Mouse (Mus musculus): ENCODE data around the gene C2cd4c. TPM values are rescaled to one million over a fixed set of nuclear protein-coding genes. Genes with fewer than 3 reads are reported as not detected.

The C2cd4c gene
- polyA plus RNA-seq, 1 experiment from 2014 or later: 0.03 TPM

DNA sequence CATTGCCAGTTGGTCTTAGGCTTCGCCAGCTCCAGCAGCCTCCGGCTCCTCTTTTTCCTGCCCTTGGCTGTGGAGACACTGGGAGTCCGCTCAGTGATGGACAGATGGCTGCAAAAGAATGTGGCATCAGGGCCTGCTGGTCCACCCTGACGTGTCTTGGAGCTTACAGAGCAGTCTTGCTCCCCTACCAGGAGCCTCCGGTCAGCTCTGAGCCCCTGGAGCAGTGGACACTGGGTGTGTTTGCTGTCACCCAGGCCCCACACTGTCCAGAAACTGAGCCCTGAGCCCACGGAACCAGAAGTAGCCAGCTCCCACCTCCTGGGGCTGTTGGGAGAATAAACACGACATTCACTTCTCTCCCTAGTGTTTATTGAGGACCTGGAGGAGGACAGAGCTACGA, 27.6 kb downstream of the C2cd4c start:
- H3K9me3 ChIP-seq: no peaks in the 10 kb centered on the region
- no peak overlapping the region for H3K27ac ChIP-seq
- no peak overlapping the region for H3K9ac ChIP-seq
- no peaks in the 10 kb centered on the region for H3K27me3 ChIP-seq
- H3K4me3 ChIP-seq: no peak overlapping the region
- no peak overlapping the region for H3K4me2 ChIP-seq (replicated peaks)
- 70% methylated on average over 8 of the region's 8 CpGs for WGBS
- no peak for ATAC-seq (ENCODE audit: insufficient number of reproducible peaks, insufficient read depth, low FRiP score, low TSS enrichment)
- H3K36me3 ChIP-seq: no peaks in the 10 kb centered on the region
- no peaks in the 10 kb centered on the region for H3K4me1 ChIP-seq

DNA sequence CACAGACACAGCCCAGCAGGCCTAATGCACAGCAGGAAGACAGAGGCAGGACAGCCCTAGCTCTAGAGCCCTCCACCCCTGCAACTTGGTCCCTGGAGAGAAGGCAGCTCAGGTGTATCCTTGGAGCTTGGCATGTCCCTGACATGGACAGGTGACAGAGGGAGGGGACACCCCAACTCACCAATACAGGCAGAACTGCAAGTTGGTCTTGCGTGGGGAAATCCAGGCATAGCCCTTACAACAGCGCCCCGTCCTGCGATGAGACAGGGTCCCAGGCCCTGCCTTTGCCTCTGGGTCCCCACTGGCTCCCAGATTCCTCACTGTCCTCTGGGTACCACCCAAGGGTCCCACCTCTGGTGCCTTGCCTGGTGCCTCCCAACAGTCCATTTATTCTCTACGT, 28.1 kb downstream of the C2cd4c start:
- ATAC-seq (ENCODE audit: insufficient number of reproducible peaks, insufficient read depth, low FRiP score, low TSS enrichment): no peak
- Histone ChIP-seq H3K27ac (no peak overlapping the region), H3K36me3 (no peaks in the 10 kb centered on the region), H3K9ac (no peak overlapping the region), H3K4me1 (no peaks in the 10 kb centered on the region), H3K27me3 (no peaks in the 10 kb centered on the region), H3K4me3 (no peak overlapping the region), H3K9me3 (no peaks in the 10 kb centered on the region), H3K4me2 (replicated peaks) (no peak overlapping the region)
- WGBS: 96% methylated on average over 5 of the region's 5 CpGs

DNA sequence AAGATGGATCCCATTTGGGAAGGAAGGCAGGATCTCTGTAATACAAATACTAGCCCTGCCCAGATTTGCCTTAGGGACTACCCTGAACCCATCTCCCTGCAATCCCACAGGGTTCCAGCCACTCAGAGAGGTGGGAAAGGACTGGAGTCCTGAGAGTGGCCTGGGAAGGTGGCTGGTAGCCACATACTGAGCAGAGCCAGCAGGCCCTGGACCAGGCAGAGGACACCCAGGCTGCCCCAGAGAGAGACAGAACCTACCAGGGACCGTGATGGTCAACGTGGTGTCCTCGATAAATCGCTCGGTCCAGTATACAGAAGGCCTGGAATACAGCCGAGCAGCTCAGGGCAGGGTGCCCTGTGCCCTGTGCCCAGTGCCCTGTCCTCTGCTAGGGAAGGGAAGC, 28.7 kb downstream of the C2cd4c start:
- H3K4me3 ChIP-seq: no peak overlapping the region
- H3K36me3 ChIP-seq: no peaks in the 10 kb centered on the region
- 89% methylated on average over 6 of the region's 6 CpGs for WGBS
- no peak overlapping the region for H3K9ac ChIP-seq
- no peak overlapping the region for H3K4me2 ChIP-seq (replicated peaks)
- no peaks in the 10 kb centered on the region for H3K27me3 ChIP-seq
- H3K4me1 ChIP-seq: no peaks in the 10 kb centered on the region
- no peak overlapping the region for H3K27ac ChIP-seq
- H3K9me3 ChIP-seq: no peaks in the 10 kb centered on the region
- ATAC-seq (ENCODE audit: insufficient number of reproducible peaks, insufficient read depth, low FRiP score, low TSS enrichment): no peak

DNA sequence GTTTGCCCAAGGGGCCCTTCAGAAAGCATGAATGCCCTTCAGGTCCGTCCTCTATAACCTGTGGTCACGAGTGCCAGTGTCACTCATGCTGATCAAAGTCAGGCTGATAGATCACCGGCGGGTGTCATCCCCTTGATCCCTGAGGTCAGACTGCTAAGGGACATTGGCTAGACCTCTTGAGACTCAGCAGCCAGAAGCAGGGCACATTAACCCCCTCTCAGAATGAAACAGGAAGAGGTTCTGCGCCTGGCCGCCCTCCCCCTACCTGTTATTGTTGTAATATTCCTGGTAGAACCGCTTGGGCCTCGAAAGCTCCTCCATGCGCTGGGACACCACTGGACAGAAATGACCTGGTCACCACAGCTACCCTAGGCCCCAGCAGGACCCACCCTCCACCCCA, 29.4 kb downstream of the C2cd4c start:
- Histone ChIP-seq H3K4me1 (no peaks in the 10 kb centered on the region), H3K9ac (no peak overlapping the region), H3K9me3 (no peaks in the 10 kb centered on the region), H3K27ac (no peak overlapping the region), H3K36me3 (no peaks in the 10 kb centered on the region), H3K27me3 (no peaks in the 10 kb centered on the region), H3K4me2 (replicated peaks) (no peak overlapping the region), H3K4me3 (no peak overlapping the region)
- no peak; the same call in 1 of the 2 replicates for ATAC-seq (ENCODE audit: insufficient number of reproducible peaks, insufficient read depth, low FRiP score, low TSS enrichment)
- 79% methylated on average over 9 of the region's 9 CpGs for WGBS

DNA sequence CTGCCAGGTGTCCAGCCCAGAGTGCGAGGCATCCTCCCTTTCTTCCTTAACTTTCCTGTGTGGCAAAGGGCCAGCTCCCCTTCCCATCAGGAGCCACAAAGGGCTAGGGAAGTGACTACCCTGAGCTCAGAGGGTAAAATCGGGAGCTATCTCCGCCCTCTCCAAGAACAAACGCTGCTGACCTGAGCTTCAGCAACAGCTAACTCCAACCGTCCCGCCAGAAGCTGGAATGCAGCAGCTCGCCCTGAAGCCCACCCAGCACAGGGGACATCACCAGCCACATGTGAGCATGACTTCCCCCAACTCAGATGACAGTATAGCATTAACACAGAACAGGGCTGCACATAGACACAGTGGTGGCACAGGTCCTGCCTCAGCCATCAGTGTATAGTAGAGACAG, 29.8 kb downstream of the C2cd4c start:
- 62% methylated on average over 7 of the region's 7 CpGs for WGBS
- Histone ChIP-seq H3K9me3 (no peaks in the 10 kb centered on the region), H3K4me2 (replicated peaks) (no peak overlapping the region), H3K9ac (no peak overlapping the region), H3K27ac (no peak overlapping the region), H3K27me3 (no peaks in the 10 kb centered on the region), H3K4me1 (no peaks in the 10 kb centered on the region), H3K4me3 (no peak overlapping the region), H3K36me3 (no peaks in the 10 kb centered on the region)
- ATAC-seq (ENCODE audit: insufficient number of reproducible peaks, insufficient read depth, low FRiP score, low TSS enrichment): no peak

DNA sequence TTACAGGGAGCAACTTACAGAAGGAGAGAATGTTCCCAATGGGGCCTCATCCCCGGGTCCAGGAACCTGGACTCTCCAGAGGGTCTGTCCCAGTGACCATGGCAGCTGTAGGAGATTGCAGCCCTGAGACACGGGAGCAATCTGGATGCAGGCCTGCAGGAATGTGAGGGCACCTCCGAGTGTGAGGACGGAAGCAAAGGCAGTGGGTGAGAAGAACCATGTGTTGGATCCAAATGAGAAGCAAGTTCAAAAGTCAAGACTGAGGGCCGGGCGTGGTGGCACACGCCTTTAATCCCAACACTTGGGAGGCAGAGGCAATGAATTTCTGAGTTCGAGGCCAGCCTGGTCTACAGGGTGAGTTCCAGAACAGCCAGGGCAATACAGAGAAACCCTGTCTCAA, 32.3 kb downstream of the C2cd4c start:
- 84% methylated on average over 8 of the region's 8 CpGs for WGBS
- no peaks in the 10 kb centered on the region for H3K9me3 ChIP-seq
- H3K4me1 ChIP-seq: no peaks in the 10 kb centered on the region
- no peak overlapping the region for H3K4me2 ChIP-seq (replicated peaks)
- H3K9ac ChIP-seq: no peak overlapping the region
- H3K4me3 ChIP-seq: no peak overlapping the region
- H3K27ac ChIP-seq: no peak overlapping the region
- no peak for ATAC-seq (ENCODE audit: insufficient number of reproducible peaks, insufficient read depth, low FRiP score, low TSS enrichment)
- H3K27me3 ChIP-seq: no peaks in the 10 kb centered on the region
- no peaks in the 10 kb centered on the region for H3K36me3 ChIP-seq

DNA sequence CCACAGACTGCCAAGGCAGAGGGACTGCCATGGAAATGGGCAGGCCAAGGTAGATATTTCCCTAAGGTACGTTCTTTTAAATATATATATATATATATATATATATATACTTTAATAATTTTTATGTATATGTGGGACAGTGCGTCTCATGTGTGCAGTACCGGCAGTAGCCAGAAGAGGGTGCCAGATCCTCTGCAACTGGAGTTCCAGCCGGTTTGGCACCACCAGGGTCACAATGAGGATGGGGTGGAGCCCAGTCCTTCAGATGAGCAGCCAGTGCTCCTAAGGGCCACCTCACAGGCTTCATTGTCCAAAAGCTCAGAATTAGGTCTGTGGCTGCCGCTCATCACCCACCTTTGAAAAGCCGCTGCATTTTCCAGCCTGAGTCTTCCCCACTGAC, 33.0 kb downstream of the C2cd4c start:
- Histone ChIP-seq H3K36me3 (no peaks in the 10 kb centered on the region), H3K4me3 (no peak overlapping the region), H3K4me2 (replicated peaks) (no peak overlapping the region), H3K27me3 (no peaks in the 10 kb centered on the region), H3K9ac (no peak overlapping the region), H3K27ac (no peak overlapping the region), H3K4me1 (no peaks in the 10 kb centered on the region), H3K9me3 (no peaks in the 10 kb centered on the region)
- 38% methylated on average over 6 of the region's 6 CpGs for WGBS
- no peak for ATAC-seq (ENCODE audit: insufficient number of reproducible peaks, insufficient read depth, low FRiP score, low TSS enrichment)

DNA sequence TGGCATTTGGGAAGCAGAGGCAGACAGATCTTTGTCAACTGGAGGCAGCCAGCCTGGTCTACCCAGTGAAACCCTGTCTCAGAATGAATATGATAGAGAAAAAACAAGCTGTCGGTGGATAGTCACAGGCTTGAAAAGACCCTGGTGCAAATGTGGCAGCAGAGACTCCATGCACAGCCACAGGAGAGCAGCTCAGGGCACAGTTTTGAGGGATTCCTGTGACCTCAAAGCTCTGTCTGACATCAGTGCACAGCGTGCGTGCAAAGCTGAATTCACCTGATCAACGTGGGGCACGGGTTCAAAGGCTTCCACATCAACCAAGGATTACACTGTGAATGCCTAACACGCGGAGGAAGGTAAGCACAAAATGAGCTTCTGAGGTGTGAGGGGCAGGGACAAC, 33.5 kb downstream of the C2cd4c start:
- Histone ChIP-seq H3K4me1 (no peaks in the 10 kb centered on the region), H3K4me3 (no peak overlapping the region), H3K4me2 (replicated peaks) (no peak overlapping the region), H3K27ac (no peak overlapping the region), H3K9me3 (no peaks in the 10 kb centered on the region), H3K27me3 (no peaks in the 10 kb centered on the region), H3K36me3 (no peaks in the 10 kb centered on the region), H3K9ac (no peak overlapping the region)
- ATAC-seq (ENCODE audit: insufficient number of reproducible peaks, insufficient read depth, low FRiP score, low TSS enrichment): no peak
- 71% methylated on average over 7 of the region's 7 CpGs for WGBS

DNA sequence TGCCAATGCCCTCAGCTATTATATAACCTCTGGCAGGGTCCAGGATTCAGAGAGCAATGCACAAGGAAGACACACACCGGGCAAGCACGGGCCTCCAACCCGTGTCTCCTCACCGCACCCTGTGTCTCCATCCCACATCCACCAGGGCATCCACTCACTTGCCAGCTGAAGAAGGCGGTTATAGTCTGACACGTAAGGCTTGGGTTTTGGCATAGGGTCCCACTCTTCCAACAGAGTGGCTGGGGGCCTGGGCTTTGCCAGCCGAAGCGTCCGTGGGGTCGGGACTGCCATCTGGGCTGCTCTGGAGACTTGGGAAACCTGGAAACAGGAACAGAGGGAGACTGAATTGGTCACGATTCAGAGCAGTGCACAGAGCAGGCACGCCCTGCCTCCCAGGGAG, 34.0 kb downstream of the C2cd4c start:
- Histone ChIP-seq H3K36me3 (no peaks in the 10 kb centered on the region), H3K9me3 (no peaks in the 10 kb centered on the region), H3K27ac (no peak overlapping the region), H3K4me3 (no peak overlapping the region), H3K4me1 (no peaks in the 10 kb centered on the region), H3K9ac (no peak overlapping the region), H3K27me3 (no peaks in the 10 kb centered on the region), H3K4me2 (replicated peaks) (no peak overlapping the region)
- no peak for ATAC-seq (ENCODE audit: insufficient number of reproducible peaks, insufficient read depth, low FRiP score, low TSS enrichment)
- WGBS: 76% methylated on average over 12 of the region's 12 CpGs

DNA sequence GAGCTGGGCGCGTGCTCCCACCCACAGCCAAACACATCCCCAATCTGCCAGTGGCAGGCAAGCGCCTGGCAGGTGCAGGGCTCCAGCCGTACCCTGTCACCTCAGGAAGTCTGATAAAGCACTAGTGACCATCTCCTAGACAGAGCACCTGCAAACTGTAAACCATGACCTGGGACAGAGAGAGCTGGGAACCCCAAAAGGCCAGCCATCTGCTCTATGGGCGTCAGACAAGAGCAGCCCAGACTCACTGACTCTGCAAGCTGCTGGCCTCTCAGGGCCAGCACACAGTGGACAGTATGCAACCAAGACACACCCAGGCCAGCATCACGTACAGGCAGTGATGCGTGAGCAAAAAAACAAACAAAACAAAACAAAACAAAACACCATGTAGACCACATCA, 34.9 kb downstream of the C2cd4c start:
- no peaks in the 10 kb centered on the region for H3K9me3 ChIP-seq
- H3K27ac ChIP-seq: no peak overlapping the region
- no peak overlapping the region for H3K4me3 ChIP-seq
- WGBS: 75% methylated on average over 7 of the region's 7 CpGs
- H3K27me3 ChIP-seq: no peaks in the 10 kb centered on the region
- no peak for ATAC-seq (ENCODE audit: insufficient number of reproducible peaks, insufficient read depth, low FRiP score, low TSS enrichment)
- no peak overlapping the region for H3K9ac ChIP-seq
- no peak overlapping the region for H3K4me2 ChIP-seq (replicated peaks)
- no peaks in the 10 kb centered on the region for H3K4me1 ChIP-seq
- no peaks in the 10 kb centered on the region for H3K36me3 ChIP-seq

DNA sequence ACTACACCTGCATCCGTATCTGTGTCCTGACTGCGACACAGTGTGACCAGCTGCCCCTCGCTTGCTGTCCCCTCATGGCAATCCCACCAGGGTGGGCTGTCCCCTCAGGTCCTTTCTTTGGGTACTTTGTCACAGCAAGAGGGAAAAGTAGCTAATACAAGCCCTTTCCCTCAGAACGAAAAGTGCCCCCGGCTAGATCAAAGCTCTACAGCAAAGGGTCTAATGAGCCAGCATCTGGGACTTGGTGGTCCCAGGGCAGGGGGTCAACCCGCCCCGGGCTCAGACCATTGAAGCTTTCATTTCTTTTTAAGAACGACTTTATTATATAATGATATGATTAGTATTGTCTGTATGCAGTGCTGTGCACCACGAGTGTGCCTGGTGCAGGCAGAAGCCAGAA, 35.5 kb downstream of the C2cd4c start:
- no peak for ATAC-seq (ENCODE audit: insufficient number of reproducible peaks, insufficient read depth, low FRiP score, low TSS enrichment)
- Histone ChIP-seq H3K27me3 (no peaks in the 10 kb centered on the region), H3K4me2 (replicated peaks) (no peak overlapping the region), H3K36me3 (no peaks in the 10 kb centered on the region), H3K9me3 (no peaks in the 10 kb centered on the region), H3K27ac (no peak overlapping the region), H3K4me3 (no peak overlapping the region), H3K9ac (no peak overlapping the region), H3K4me1 (no peaks in the 10 kb centered on the region)
- 40% methylated on average over 9 of the region's 9 CpGs for WGBS

DNA sequence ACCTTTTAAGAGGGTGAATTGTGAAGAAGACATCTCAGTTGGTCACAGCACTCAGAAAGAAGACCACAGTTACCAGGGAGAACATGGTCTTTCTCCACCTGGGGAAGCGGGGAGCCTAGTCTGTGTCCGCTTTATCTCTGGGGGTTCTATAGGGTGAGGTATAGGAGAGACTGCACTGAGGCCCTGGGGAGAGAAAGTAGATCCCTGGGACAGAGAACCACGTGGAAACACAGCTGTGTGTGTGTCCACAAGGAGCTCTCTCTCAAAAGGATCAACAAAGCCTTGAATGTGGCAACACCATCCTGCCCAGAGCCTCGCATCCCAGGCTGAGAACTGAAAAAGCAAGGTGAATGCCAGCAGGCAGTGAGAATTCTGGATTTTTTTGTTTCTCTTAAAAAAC, 36.4 kb downstream of the C2cd4c start:
- no peaks in the 10 kb centered on the region for H3K27me3 ChIP-seq
- no peak overlapping the region for H3K9ac ChIP-seq

DNA sequence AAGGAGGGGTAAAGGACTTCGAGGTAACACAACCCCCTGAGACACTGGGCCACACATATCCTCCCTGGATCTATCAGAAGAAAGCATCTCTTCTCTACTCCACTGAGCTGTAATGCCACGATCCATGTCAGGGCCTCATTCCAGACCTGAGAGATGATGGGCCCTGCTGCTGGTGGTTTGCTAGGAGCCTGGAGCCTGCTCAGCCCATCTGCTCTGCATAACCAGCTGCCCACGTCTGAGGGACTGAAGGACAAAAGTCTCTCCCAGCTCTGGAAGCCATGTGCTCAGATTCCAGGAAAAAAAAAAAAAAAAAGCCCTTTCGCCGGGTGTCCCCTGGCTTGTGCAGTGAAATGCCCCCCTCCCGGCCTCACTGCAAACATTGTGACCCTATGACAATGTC, 38.1 kb downstream of the C2cd4c start:
- Histone ChIP-seq H3K27me3 (no peaks in the 10 kb centered on the region), H3K4me3 (no peak overlapping the region), H3K27ac (no peak overlapping the region), H3K9me3 (no peaks in the 10 kb centered on the region), H3K36me3 (no peaks in the 10 kb centered on the region), H3K4me1 (no peaks in the 10 kb centered on the region), H3K9ac (no peak overlapping the region), H3K4me2 (replicated peaks) (no peak overlapping the region)
- WGBS: 73% methylated on average over 6 of the region's 6 CpGs
- no peak for ATAC-seq (ENCODE audit: insufficient number of reproducible peaks, insufficient read depth, low FRiP score, low TSS enrichment)

More for the DNA sequence above, 36.4 kb downstream of the C2cd4c start:
- no peaks in the 10 kb centered on the region for H3K4me1 ChIP-seq
- H3K4me3 ChIP-seq: no peak overlapping the region
- ATAC-seq (ENCODE audit: insufficient number of reproducible peaks, insufficient read depth, low FRiP score, low TSS enrichment): no peak
- no peak overlapping the region for H3K27ac ChIP-seq
- no peak overlapping the region for H3K4me2 ChIP-seq (replicated peaks)
- H3K36me3 ChIP-seq: no peaks in the 10 kb centered on the region
- no peaks in the 10 kb centered on the region for H3K9me3 ChIP-seq
- WGBS: 64% methylated on average over 4 of the region's 4 CpGs

All from embryonic facial prominence, embryonic 12.5 days (tissue).